Mouse (Mus musculus) CH12.LX (cell line): ENCODE measurements around the gene Arhgap4.

Experiments
- CTCF ChIP-seq, 2 experiments: IDR thresholded peaks in 1 of 2; conservative IDR thresholded peaks in 1 of 2; 2 replicates each; pipeline ENCODE4 v1.5.1; 2011 to 2012; ENCODE audit warnings: low read depth in 2 of 2, low read length in 2 of 2, improper control_type of control experiment in 1 of 2, inconsistent platforms in 1 of 2, mild to moderate bottlenecking in 1 of 2, moderate library complexity in 1 of 2
- EP300 ChIP-seq: IDR thresholded peaks from 2 replicates; pipeline ENCODE4 v1.6.1; 2011; ENCODE audit warnings: low read length, improper control_type of control experiment
- GABPA ChIP-seq: IDR thresholded peaks from 2 replicates; pipeline ENCODE4 v1.6.1; 2012; ENCODE audit warnings: low read depth, low read length, improper control_type of control experiment, inconsistent platforms; ENCODE audit not compliant: insufficient replicate concordance
- MEF2A ChIP-seq: IDR thresholded peaks from 2 replicates; pipeline ENCODE4 v1.6.1; 2014; ENCODE audit warnings: low read depth, mild to moderate bottlenecking, inconsistent platforms, low read length, improper control_type of control experiment, borderline replicate concordance
- MXI1 ChIP-seq: IDR thresholded peaks from 2 replicates; pipeline ENCODE4 v1.6.1; 2011; ENCODE audit warnings: mild to moderate bottlenecking, low read depth, low read length, improper control_type of control experiment
- MYC ChIP-seq: IDR thresholded peaks from 2 replicates; pipeline ENCODE4 v1.6.1; 2011; ENCODE audit warnings: low read depth, mild to moderate bottlenecking, improper control_type of control experiment, low read length
- PAX5 ChIP-seq: IDR thresholded peaks from 2 replicates; pipeline ENCODE4 v1.6.1; 2012; ENCODE audit warnings: low read length, inconsistent platforms, mixed read lengths
- POLR2A ChIP-seq: IDR thresholded peaks from 2 replicates; pipeline ENCODE4 v1.6.1; 2011; ENCODE audit warnings: low read depth, mild to moderate bottlenecking, improper control_type of control experiment, low read length
- POLR2AphosphoS2 ChIP-seq: IDR thresholded peaks from 2 replicates; pipeline ENCODE4 v1.6.1; 2011; ENCODE audit warnings: low read depth, low read length, improper control_type of control experiment
- RCOR1 ChIP-seq: conservative IDR thresholded peaks from 2 replicates; pipeline ENCODE4 v1.6.1; 2012; ENCODE audit warnings: low read depth, mild to moderate bottlenecking, inconsistent platforms, low read length, improper control_type of control experiment
- USF1 ChIP-seq: IDR thresholded peaks from 2 replicates; pipeline ENCODE4 v1.6.1; 2014; ENCODE audit warnings: low read depth, mild to moderate bottlenecking, inconsistent platforms, low read length, improper control_type of control experiment

DNA sequence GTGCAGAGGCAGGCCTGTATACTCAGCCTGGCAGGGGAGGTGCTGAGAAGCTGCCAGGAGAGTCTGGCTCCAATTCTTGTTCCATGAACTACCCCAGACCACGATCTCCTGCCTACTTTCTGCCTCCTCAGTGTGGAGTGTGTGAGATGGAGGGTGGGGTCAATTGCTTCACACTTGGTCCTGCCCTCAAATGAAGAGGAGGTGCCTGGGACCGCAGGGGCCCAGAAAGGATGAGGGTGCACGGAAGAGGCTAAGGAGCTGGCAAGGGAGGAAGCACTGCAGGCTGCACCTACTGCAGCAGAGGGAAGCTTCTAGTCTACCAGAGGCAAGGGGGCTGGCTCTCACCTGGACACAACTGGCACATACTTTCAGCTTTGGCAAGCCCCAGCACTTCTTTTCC lies 42.7 kb upstream of the Arhgap4 start:
- no peak for TF ChIP-seq RCOR1
- no peak for TF ChIP-seq POLR2A
- TF ChIP-seq GABPA, result no peak
- no peak for TF ChIP-seq MYC
- TF ChIP-seq USF1, result no peak
- TF ChIP-seq CTCF (conservative IDR thresholded peaks at IDR 0.05 in 1 of 2, IDR thresholded peaks at IDR 0.05 in 1 of 2; ENCODE audit: low read depth in 2 of 2, low read length in 2 of 2), result no peak
- TF ChIP-seq POLR2AphosphoS2, result no peak
- TF ChIP-seq EP300, result no peak
- TF ChIP-seq PAX5, result no peak
- TF ChIP-seq MXI1, result no peak
- TF ChIP-seq MEF2A, result no peak
